Mouse (Mus musculus) neural tube, embryonic 10.5 days (tissue): ENCODE data around the gene Sh3bp4.

Experiments
- DNase-seq: peaks from one replicate; pipeline ENCODE4 v3.0.0-alpha.2; 2017; ENCODE audit warnings: low spot score; ENCODE audit errors: extremely low spot score

Sh3bp4 gene

GRCm38 (mm10) chr1:89070103-89070700 lies at the start of gene Sh3bp4:
TSS of gene Sh3bp4 (plus strand) at chr1:89070415.
- peak; percentile 99 for DNase-seq

GRCm38 (mm10) chr1:89022997-89023396 lies 47.2 kb upstream of the Sh3bp4 start:
- DNase-seq = no peak

GRCm38 (mm10) chr1:89024696-89025612 lies 45.3 kb upstream of the Sh3bp4 start:
- no peak for DNase-seq

GRCm38 (mm10) chr1:89026040-89026439 lies 44.2 kb upstream of the Sh3bp4 start:
- no peak for DNase-seq

- no peak for DNase-seq
Observed at GRCm38 (mm10) chr1:89029136-89029927, 40.9 kb upstream of the Sh3bp4 start.

GRCm38 (mm10) chr1:89033661-89034060 lies 36.6 kb upstream of the Sh3bp4 start:
- no peak for DNase-seq

GRCm38 (mm10) chr1:89034061-89034460 lies 36.2 kb upstream of the Sh3bp4 start:
- DNase-seq = no peak

GRCm38 (mm10) chr1:89035115-89035514 lies 35.1 kb upstream of the Sh3bp4 start:
- DNase-seq = no peak

GRCm38 (mm10) chr1:89039836-89040235 lies 30.4 kb upstream of the Sh3bp4 start:
- DNase-seq = no peak

GRCm38 (mm10) chr1:89041290-89041689 lies 28.9 kb upstream of the Sh3bp4 start:
- no peak for DNase-seq

- no peak for DNase-seq
Observed at GRCm38 (mm10) chr1:89042081-89042480, 28.1 kb upstream of the Sh3bp4 start.

- DNase-seq = no peak
Observed at GRCm38 (mm10) chr1:89042956-89043355, 27.3 kb upstream of the Sh3bp4 start.

- DNase-seq = no peak
Observed at GRCm38 (mm10) chr1:89045403-89045802, 24.8 kb upstream of the Sh3bp4 start.

- DNase-seq = no peak
Observed at GRCm38 (mm10) chr1:89049506-89049905, 20.7 kb upstream of the Sh3bp4 start.

GRCm38 (mm10) chr1:89056175-89056574 lies 14.0 kb upstream of the Sh3bp4 start:
- DNase-seq = no peak

GRCm38 (mm10) chr1:89057430-89057829 lies 12.8 kb upstream of the Sh3bp4 start:
- no peak for DNase-seq

- DNase-seq = no peak
Observed at GRCm38 (mm10) chr1:89058011-89058410, 12.2 kb upstream of the Sh3bp4 start.

- no peak for DNase-seq
Observed at GRCm38 (mm10) chr1:89062977-89063376, 7.2 kb upstream of the Sh3bp4 start.

GRCm38 (mm10) chr1:89063800-89064199 lies 6.4 kb upstream of the Sh3bp4 start:
- DNase-seq = no peak

GRCm38 (mm10) chr1:89068812-89069211 lies 1.4 kb upstream of the Sh3bp4 start:
- DNase-seq = no peak

- no peak for DNase-seq
Observed at GRCm38 (mm10) chr1:89069479-89070102, 624 bp upstream of the Sh3bp4 start.
